Mouse (Mus musculus) gastrocnemius, postnatal 14 days (tissue): ENCODE results near the gene Ppp2r2c. TPM values are rescaled to one million over a fixed set of nuclear protein-coding genes. Genes with fewer than 3 reads are reported as not detected.

Source experiments
- total RNA-seq, 2 experiments: library from RNA; stranded (reverse); gene quantifications; 2 replicates each; pipeline ENCODE4 v1.2.3; 2021

The Ppp2r2c gene
- total RNA-seq, 2 experiments from 2014 or later, result 0.24 to 0.70 TPM

Other genes with a start within 250 kb of the Ppp2r2c start
- 10 to 100 TPM; 52.2 to 54.5 TPM for gene D5Ertd579e, start 172.5 kb upstream of the Ppp2r2c start, total RNA-seq
- gene Bloc1s4, start 119.9 kb upstream of the Ppp2r2c start, total RNA-seq, result 1 to 10 TPM; 8.0 to 9.2 TPM
- 100 to 1,000 TPM; 264 to 293 TPM for gene Mrfap1, start 71.7 kb upstream of the Ppp2r2c start, total RNA-seq
- 1 to 10 TPM; 6.8 to 9.1 TPM for gene Man2b2, start 37.9 kb upstream of the Ppp2r2c start, total RNA-seq
- 10 to 100 TPM; 36.3 to 45.9 TPM for gene Wfs1, start 120.7 kb downstream of the Ppp2r2c start, total RNA-seq
- gene Gm1043, start 216.9 kb downstream of the Ppp2r2c start, total RNA-seq, result not detected